Mouse (Mus musculus) heart, embryonic 10.5 days (tissue): ENCODE measurements around the gene Agpat4. TPM values are rescaled to one million over a fixed set of nuclear protein-coding genes. Genes with fewer than 3 reads are reported as not detected.

Experiments
- DNase-seq: peaks from one replicate; pipeline ENCODE4 v3.0.0-alpha.2; 2017; ENCODE audit warnings: low spot score
- H3K27ac ChIP-seq: fragments of 300-500 bp; sonication (generic); 2 replicates; pipeline ENCODE4 v1.5.1; 2016; ENCODE audit warnings: mild to moderate bottlenecking
- H3K27me3 ChIP-seq: fragments of 300-500 bp; sonication (generic); 2 replicates; pipeline ENCODE4 v1.6.1; 2016; ENCODE audit warnings: mild to moderate bottlenecking; ENCODE audit not compliant: poor library complexity, insufficient read depth, severe bottlenecking
- H3K36me3 ChIP-seq: fragments of 300-500 bp; sonication (generic); 2 replicates; pipeline ENCODE4 v1.6.1; 2016; ENCODE audit warnings: mild to moderate bottlenecking, moderate library complexity
- H3K4me1 ChIP-seq: fragments of 300-500 bp; sonication (generic); 2 replicates; pipeline ENCODE4 v1.6.1; 2016; ENCODE audit warnings: mild to moderate bottlenecking
- H3K4me3 ChIP-seq: fragments of 300-500 bp; sonication (generic); 2 replicates; pipeline ENCODE4 v1.5.1; 2016; ENCODE audit warnings: mild to moderate bottlenecking, moderate library complexity
- H3K9me3 ChIP-seq: fragments of 300-500 bp; sonication (generic); 2 replicates; pipeline ENCODE4 v1.6.1; 2016; ENCODE audit warnings: mild to moderate bottlenecking, moderate library complexity
- WGBS: fragments of 180-500 bp; shearing (Covaris S2); methylation state at CpG from one replicate; pipeline ENCODE4 v1.1.7; 2016; 5-methylcytosine and 5-hydroxymethylcytosine counted together
- polyA plus RNA-seq: library from polyadenylated mRNA; unstranded; fragments of >200 nt; fragmentation: Nextera tagmentation; extraction: Ambion mirVana; gene quantifications from 2 replicates; pipeline ENCODE4 v1.2.1, GENCODE M21; 2016

The Agpat4 gene
- polyA plus RNA-seq, 1 experiment from 2014 or later: 32.5 TPM

GRCm38 (mm10) chr17:12155872-12156271 is 37.4 kb downstream of the Agpat4 start:
- no peak for DNase-seq
- 91% methylated on average over 4 of the region's 4 CpGs for WGBS
- H3K27ac ChIP-seq: no peak overlapping the region

GRCm38 (mm10) chr17:12156661-12157060 is 38.2 kb downstream of the Agpat4 start:
- no peaks in the 10 kb centered on the region for H3K9me3 ChIP-seq
- H3K27me3 ChIP-seq: no peaks in the 10 kb centered on the region
- no peaks in the 10 kb centered on the region for H3K4me1 ChIP-seq
- H3K4me3 ChIP-seq: no peak overlapping the region
- H3K36me3 ChIP-seq: peaks cover 38% of the 10 kb centered on the region
- no peak for DNase-seq
- 92% methylated on average over 3 of the region's 3 CpGs for WGBS
- H3K27ac ChIP-seq: no peak overlapping the region

More at GRCm38 (mm10) chr17:12155872-12156271, 37.4 kb downstream of the Agpat4 start:
- Histone ChIP-seq H3K4me1 (no peaks in the 10 kb centered on the region), H3K9me3 (no peaks in the 10 kb centered on the region), H3K27me3 (no peaks in the 10 kb centered on the region), H3K4me3 (no peak overlapping the region), H3K36me3 (peaks cover 41% of the 10 kb centered on the region)

- Histone ChIP-seq H3K9me3 (no peaks in the 10 kb centered on the region), H3K27ac (no peak overlapping the region), H3K4me3 (no peak overlapping the region), H3K27me3 (no peaks in the 10 kb centered on the region), H3K36me3 (peaks cover 32% of the 10 kb centered on the region), H3K4me1 (no peaks in the 10 kb centered on the region)
- WGBS: 84% methylated on average over 2 of the region's 2 CpGs
- no peak for DNase-seq
Measured at GRCm38 (mm10) chr17:12157203-12157602, 38.7 kb downstream of the Agpat4 start.

GRCm38 (mm10) chr17:12159187-12160060 is 40.9 kb downstream of the Agpat4 start:
- no peak for DNase-seq
- Histone ChIP-seq H3K9me3 (no peaks in the 10 kb centered on the region), H3K27me3 (no peaks in the 10 kb centered on the region), H3K4me1 (peaks cover 9% of the 10 kb centered on the region), H3K27ac (no peak overlapping the region), H3K4me3 (no peak overlapping the region), H3K36me3 (peaks cover 11% of the 10 kb centered on the region)
- WGBS: 91% methylated on average over 16 of the region's 16 CpGs

- H3K9me3 ChIP-seq: no peaks in the 10 kb centered on the region
- no peak for DNase-seq
- WGBS: 92% methylated on average over 5 of the region's 5 CpGs
- H3K27ac ChIP-seq: no peak overlapping the region
- no peak overlapping the region for H3K4me3 ChIP-seq
- no peaks in the 10 kb centered on the region for H3K27me3 ChIP-seq
- peaks cover 7% of the 10 kb centered on the region for H3K36me3 ChIP-seq
- peaks cover 9% of the 10 kb centered on the region for H3K4me1 ChIP-seq
Measured at GRCm38 (mm10) chr17:12160061-12160421, 41.5 kb downstream of the Agpat4 start.

GRCm38 (mm10) chr17:12160540-12160939 is 42.0 kb downstream of the Agpat4 start:
- Histone ChIP-seq H3K27me3 (no peaks in the 10 kb centered on the region), H3K36me3 (peaks cover 7% of the 10 kb centered on the region), H3K9me3 (no peaks in the 10 kb centered on the region), H3K4me3 (no peak overlapping the region), H3K27ac (no peak overlapping the region), H3K4me1 (peaks cover 9% of the 10 kb centered on the region)
- 92% methylated on average over 2 of the region's 2 CpGs for WGBS
- DNase-seq: no peak

GRCm38 (mm10) chr17:12160984-12161764 is 42.7 kb downstream of the Agpat4 start:
- Histone ChIP-seq H3K36me3 (peaks cover 7% of the 10 kb centered on the region), H3K27ac (no peak overlapping the region), H3K27me3 (no peaks in the 10 kb centered on the region), H3K4me1 (peaks cover 9% of the 10 kb centered on the region), H3K4me3 (no peak overlapping the region), H3K9me3 (no peaks in the 10 kb centered on the region)
- WGBS: 93% methylated on average over 13 of the region's 13 CpGs
- DNase-seq: no peak

GRCm38 (mm10) chr17:12161877-12162276 is 43.4 kb downstream of the Agpat4 start:
- DNase-seq: no peak
- no peak overlapping the region for H3K4me3 ChIP-seq
- H3K9me3 ChIP-seq: no peaks in the 10 kb centered on the region
- WGBS: 94% methylated on average over 7 of the region's 7 CpGs
- H3K36me3 ChIP-seq: peaks cover 7% of the 10 kb centered on the region
- H3K27ac ChIP-seq: no peak overlapping the region
- H3K27me3 ChIP-seq: no peaks in the 10 kb centered on the region
- peaks cover 9% of the 10 kb centered on the region for H3K4me1 ChIP-seq

GRCm38 (mm10) chr17:12162824-12163223 is 44.3 kb downstream of the Agpat4 start:
- WGBS: 79% methylated on average over 4 of the region's 4 CpGs
- Histone ChIP-seq H3K27me3 (no peaks in the 10 kb centered on the region), H3K4me3 (no peak overlapping the region), H3K9me3 (no peaks in the 10 kb centered on the region), H3K4me1 (peaks cover 9% of the 10 kb centered on the region), H3K27ac (0 out of 2 replicates have a peak overlapping the region, but pooled peaks have one; percentile 60), H3K36me3 (peaks cover 7% of the 10 kb centered on the region)
- DNase-seq: no peak

GRCm38 (mm10) chr17:12163403-12163802 is 44.9 kb downstream of the Agpat4 start:
- no peaks in the 10 kb centered on the region for H3K9me3 ChIP-seq
- H3K4me3 ChIP-seq: no peak overlapping the region
- 72% methylated on average over 13 of the region's 13 CpGs for WGBS
- no peak for DNase-seq
- peaks cover 15% of the 10 kb centered on the region for H3K4me1 ChIP-seq
- H3K36me3 ChIP-seq: peaks cover 7% of the 10 kb centered on the region
- peak overlapping the region; percentile 60; the same call in 1 of the 2 replicates for H3K27ac ChIP-seq
- H3K27me3 ChIP-seq: no peaks in the 10 kb centered on the region

GRCm38 (mm10) chr17:12163903-12164302 is 45.4 kb downstream of the Agpat4 start:
- whole genome bisulfite sequencing: 69% methylated on average over 7 of the region's 7 CpGs
- Histone ChIP-seq H3K9me3 (no peaks in the 10 kb centered on the region), H3K27ac (peak overlapping the region; percentile 60; the same call in 1 of the 2 replicates), H3K36me3 (peaks cover 7% of the 10 kb centered on the region), H3K4me3 (no peak overlapping the region), H3K4me1 (peaks cover 20% of the 10 kb centered on the region), H3K27me3 (no peaks in the 10 kb centered on the region)
- no peak for DNase-seq

GRCm38 (mm10) chr17:12164507-12164906 is 46.0 kb downstream of the Agpat4 start:
- no peaks in the 10 kb centered on the region for H3K27me3 ChIP-seq
- H3K36me3 ChIP-seq: peaks cover 6% of the 10 kb centered on the region
- no peak overlapping the region for H3K4me3 ChIP-seq
- no peaks in the 10 kb centered on the region for H3K9me3 ChIP-seq
- peaks cover 25% of the 10 kb centered on the region for H3K4me1 ChIP-seq
- WGBS: 89% methylated on average over 6 of the region's 6 CpGs
- DNase-seq: no peak
- 0 out of 2 replicates have a peak overlapping the region, but pooled peaks have one; percentile 60 for H3K27ac ChIP-seq
